Mouse (Mus musculus): ENCODE results near the gene Gm6657. TPM values are rescaled to one million over a fixed set of nuclear protein-coding genes. Genes with fewer than 3 reads are reported as not detected.
A peak's percentile ranks its signal among the peaks of the same experiment; 100 is the strongest.

Gene Gm6657
- total RNA-seq (2021): not detected
- long read RNA-seq, experiment 1: 0 reads
- long read RNA-seq, experiment 2: 0 reads

DNA sequence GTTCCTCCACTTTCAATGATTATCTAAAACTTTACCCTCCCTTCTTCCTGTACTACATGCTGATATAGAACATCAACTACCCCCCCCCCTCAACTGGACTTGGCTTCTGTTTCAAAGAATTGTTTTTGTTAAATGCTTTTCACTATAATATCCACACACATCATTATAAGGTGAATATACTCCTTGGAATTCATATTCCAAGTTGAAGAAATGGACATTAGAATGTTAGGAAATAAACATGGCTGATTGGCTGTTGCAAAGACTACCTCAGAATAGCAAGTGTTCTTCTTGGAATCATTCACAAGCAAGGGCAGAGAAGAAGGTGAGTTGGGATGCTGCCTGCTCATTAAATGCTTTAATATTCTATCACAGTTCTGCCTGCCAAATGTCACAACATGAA, at the start of gene Gm6657:
TSS of gene Gm6657 (plus strand) at position 301 of the 400 bp plus-strand sequence.
- intact Hi-C loops (cut with DNase I): no loop called here
- DNase-seq: no peak

- DNase-seq: no peak
- intact Hi-C loops (cut with DNase I): no loop called here
Observed at GRCm38 (mm10) chr12:78153308-78154002, 40.6 kb upstream of the Gm6657 start.

GRCm38 (mm10) chr12:78170178-78170577, 23.9 kb upstream of the Gm6657 start:
- DNase-seq: no peak
- intact Hi-C loops (cut with DNase I): no loop called here

DNA sequence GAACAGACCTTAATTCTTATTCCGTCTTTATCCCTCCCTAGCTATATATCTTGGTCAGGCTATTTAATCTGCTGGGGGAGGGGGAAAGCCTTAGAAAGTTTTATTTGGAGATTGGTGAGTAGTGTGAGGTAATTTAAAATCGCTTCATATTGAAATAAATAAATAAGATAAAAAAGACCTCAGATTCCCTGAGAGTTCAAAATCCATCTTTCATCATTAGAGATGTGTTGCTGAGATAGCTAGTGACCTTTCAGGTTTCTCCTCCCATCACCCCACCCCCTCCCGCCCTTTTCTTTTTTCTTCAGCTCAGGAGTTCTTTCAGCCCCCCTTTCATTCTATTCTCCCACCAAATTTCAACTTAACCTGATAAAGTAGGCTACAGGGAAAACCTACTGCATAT, 20.1 kb upstream of the Gm6657 start:
- DNase-seq: no peak
- intact Hi-C loops (cut with DNase I): no loop called here

- DNase-seq: no peak
- intact Hi-C loops (cut with DNase I): no loop called here
Observed at GRCm38 (mm10) chr12:78174671-78175070, 19.4 kb upstream of the Gm6657 start.

DNA sequence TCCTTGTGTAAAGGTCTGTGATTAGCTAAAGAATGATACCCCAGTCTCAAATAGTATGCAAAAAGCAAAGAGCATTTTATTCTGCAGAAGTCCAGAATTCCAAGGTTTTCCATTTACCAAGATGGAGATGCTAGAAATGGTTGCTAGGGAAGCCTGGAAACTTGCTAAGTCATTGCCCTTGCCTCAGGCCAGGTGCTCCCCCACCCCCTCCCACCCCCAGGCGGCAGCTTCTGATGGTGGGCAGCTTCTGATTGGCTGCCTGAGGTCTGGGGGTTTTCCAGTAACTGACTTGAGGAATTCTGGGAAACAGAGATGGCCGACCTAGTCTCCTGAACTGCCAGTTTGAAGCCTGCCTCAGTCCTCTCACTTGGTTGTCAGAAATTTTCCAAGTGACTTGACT, 12.6 kb upstream of the Gm6657 start:
- intact Hi-C loops (cut with DNase I): no loop called here
- DNase-seq: no peak

DNA sequence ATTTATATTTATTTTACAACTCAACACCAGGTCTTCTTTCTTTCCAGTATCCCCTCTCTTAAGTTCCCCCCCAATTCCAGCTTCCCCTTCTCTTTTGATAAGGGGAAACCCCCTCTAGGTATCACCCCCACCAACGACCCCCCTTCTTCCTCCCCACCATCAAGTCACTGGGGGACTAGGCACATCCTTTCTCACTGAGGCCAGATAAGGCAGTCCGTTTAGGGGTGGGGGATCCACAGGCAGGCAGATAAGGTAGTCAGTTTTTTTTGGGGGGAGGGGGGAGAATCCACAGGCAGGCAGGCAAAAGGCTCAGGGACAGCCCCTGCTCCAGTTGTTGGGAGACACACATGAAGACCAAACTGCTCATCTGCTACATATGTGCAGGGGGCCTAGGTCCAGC, 1.3 kb downstream of the Gm6657 start:
- intact Hi-C loops (cut with DNase I): no loop called here
- DNase-seq: no peak

- intact Hi-C loops (cut with DNase I): loop anchor here (10.0 kb wide), 2 partner anchors 221 to 621 kb away; no protein-coding TSS in a partner anchor
- DNase-seq: no peak
Observed at GRCm38 (mm10) chr12:78203646-78204045, 9.6 kb downstream of the Gm6657 start.

DNA sequence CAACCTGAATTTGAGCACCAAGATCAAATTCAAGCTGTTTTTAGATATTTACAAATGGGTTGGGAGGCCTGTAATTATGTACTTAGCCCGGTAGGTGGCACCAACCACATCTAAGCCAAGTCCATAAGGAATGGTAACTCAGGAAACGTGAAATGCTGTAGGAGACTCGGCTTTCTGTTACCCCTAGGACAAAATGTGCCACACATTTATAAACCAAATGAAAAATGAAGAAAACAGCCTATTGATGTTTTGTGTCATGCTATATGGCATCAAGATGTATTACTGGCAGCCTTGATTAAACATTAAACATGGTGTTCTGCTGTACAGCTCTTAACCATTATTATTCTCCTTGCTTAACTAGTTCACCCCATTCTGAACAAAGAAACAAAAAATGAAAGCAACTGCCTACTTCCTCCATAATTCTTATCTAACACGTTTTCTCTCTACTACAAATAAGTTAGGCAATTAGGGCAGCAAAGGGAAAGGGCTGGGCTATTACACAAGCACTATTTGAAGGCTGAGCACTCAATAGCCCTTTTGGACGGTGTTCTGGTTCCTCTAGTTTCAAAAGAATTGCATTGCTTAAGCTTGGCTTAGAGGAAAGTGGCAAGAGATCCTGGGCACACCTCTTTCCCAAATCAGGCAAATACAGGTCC, 12.0 kb downstream of the Gm6657 start:
- intact Hi-C loops (cut with DNase I): loop anchor here (5.0 to 10.0 kb wide), 3 partner anchors 149 to 619 kb away; no protein-coding TSS in a partner anchor

GRCm38 (mm10) chr12:78206571-78206960, 12.5 kb downstream of the Gm6657 start:
- intact Hi-C loops (cut with DNase I): loop anchor here (5.0 to 10.0 kb wide), 3 partner anchors 149 to 618 kb away; no protein-coding TSS in a partner anchor
- no peak for DNase-seq

More for the DNA sequence above, 12.0 kb downstream of the Gm6657 start:
- peak; percentile 49 to 63 for DNase-seq

GRCm38 (mm10) chr12:78209856-78210255, 15.8 kb downstream of the Gm6657 start:
- intact Hi-C loops (cut with DNase I): loop anchor here (5.0 to 10.0 kb wide), 3 partner anchors 153 to 615 kb away; no protein-coding TSS in a partner anchor
- DNase-seq: no peak

- intact Hi-C loops (cut with DNase I): no loop called here
- DNase-seq: no peak
Observed at GRCm38 (mm10) chr12:78215490-78215889, 21.4 kb downstream of the Gm6657 start.

DNA sequence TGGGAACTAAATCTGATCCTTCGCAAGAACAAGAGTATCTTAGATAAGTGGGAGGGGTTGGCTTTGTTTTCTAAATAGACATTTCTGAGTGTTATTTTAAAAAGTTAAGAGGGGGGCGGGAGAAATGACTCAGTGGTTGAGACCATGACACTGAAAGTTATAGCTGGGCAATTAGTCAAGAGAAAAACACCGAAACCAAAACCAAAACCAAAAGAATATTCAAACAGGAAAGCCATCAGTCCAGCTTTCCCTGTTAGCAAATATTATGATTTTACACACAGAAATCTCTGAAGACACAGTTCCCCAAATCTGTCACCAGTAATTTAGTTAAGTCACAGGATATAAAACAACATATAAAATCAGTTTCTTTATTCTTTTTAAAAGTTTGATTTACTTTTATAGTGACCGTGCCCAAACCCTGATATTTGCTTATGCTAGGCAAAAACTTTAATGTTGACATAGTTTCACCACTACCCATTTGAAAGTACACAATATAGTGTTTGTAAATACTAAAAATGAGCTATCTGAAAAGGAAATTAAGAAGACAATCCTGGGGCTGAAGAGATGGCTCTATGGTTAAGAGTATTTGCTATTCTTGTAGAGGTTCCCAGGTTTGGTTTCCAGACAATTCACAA, 25.3 kb downstream of the Gm6657 start:
- intact Hi-C loops (cut with DNase I): no loop called here
- no peak for DNase-seq

DNA sequence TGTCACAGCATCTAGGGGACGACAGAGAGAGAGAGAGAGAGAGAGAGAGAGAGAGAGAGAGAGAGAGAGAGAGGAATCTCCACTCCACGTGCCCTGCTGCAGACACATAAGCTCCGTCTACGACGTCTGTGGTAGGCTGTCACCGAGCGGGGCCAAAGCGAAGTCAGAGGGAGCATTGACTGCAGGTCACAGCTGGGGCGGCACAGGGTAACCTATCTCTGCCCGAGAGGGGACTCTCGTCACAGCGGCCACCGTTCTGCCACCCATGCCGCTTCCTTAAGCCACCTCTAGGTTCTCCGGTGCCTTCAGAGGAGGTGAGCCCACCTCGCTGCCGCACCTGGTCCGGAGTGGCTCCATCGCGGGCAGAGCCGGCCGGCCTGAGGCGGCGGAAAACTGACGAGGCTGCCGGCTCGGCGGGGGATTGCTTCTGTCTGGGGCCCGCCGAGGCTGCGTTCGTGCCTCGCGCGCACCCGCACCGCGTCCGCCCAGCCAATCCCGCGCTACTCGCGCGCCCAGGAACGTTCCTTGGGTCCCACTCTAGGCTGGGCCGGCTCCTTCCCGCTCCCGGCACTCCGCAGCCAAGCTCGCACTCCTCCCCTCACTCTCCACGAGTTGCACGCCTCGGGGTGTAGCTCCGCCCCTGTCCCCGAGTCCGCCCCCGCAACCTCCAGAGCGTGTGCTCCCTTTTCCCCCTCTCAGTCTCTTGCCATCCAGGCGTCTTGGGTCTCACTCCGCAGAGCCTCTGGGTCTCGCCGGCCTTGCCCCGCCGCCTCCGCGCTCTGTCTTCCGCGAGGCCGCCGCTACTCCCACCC, 31.9 kb downstream of the Gm6657 start, which contains the start of gene Gphn:
TSS of gene Gphn (plus strand) at position 673 of the 812 bp plus-strand sequence.
- peak; percentile 87 to 91 for DNase-seq
- intact Hi-C loops (cut with DNase I): loop anchor here (10.0 kb wide), 1 partner anchor 519 kb away; the partner anchor contains the start of gene Mpp5

DNA sequence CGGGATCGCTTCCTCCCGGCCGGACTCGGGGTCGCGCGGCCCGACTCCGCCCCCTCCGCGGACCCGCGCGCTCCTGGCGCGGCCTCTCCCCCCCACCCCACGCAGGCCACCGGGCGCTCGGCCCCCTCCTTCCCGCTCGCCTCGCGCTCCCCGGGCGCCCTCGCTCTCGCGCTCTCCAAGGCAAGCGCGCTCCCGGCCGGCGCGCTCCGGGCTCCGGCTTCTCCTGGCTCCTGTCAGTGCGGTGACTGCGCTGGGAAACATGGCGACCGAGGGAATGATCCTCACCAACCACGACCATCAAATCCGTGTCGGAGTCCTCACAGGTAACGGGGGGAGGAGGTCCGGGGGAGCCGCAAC, 32.5 kb downstream of the Gm6657 start:
- intact Hi-C loops (cut with DNase I): loop anchor here (10.0 kb wide), 1 partner anchor 518 kb away; the partner anchor contains the start of gene Mpp5
- peak in 1 of 2 experiments; percentile 92 for DNase-seq

GRCm38 (mm10) chr12:78227021-78227932, 33.2 kb downstream of the Gm6657 start:
- intact Hi-C loops (cut with DNase I): loop anchor here (10.0 kb wide), 1 partner anchor 518 kb away; the partner anchor contains the start of gene Mpp5
- DNase-seq: peak; percentile 50 to 57

GRCm38 (mm10) chr12:78228139-78228538, 34.1 kb downstream of the Gm6657 start:
- intact Hi-C loops (cut with DNase I): loop anchor here (10.0 kb wide), 1 partner anchor 517 kb away; the partner anchor contains the start of gene Mpp5
- no peak for DNase-seq

- intact Hi-C loops (cut with DNase I): no loop called here
- DNase-seq: no peak
Observed at GRCm38 (mm10) chr12:78232560-78232959, 38.5 kb downstream of the Gm6657 start.

GRCm38 (mm10) chr12:78248366-78248765, 54.3 kb downstream of the Gm6657 start:
- DNase-seq: no peak
- intact Hi-C loops (cut with DNase I): no loop called here
